ENCODE assay signal across 16 mouse cellular contexts in the genomic region with DNA sequence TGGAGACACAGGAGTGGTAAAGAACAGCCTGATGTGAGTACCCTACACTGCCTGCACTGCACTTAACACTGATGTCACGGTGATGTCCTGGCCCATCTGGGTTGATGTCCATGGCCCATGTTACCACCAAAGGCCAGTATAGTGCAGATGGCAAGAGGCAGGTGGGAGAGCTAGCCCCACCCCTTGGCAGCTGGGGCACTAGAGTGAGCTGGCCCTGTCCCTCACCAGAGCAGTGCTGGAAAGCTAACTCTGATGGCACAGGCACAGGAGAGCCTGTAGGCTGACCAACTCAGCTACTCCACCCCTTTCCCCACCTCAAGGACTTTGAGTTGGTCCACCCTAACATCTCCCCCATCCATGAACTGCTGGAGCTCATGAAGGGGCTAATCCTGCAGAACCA.
"Had no signal": no experiment of that assay in that cellular context is flagged by ENCODE, and none has a peak within 500 bp of the region (broad histone marks: within the 10 kb centered on the region; RNA-seq: fewer than 3 reads in every experiment).

No protein-coding gene starts in this region.

- H3K4me3 ChIP-seq: left cerebral cortex, adult 2 months; limb, embryonic 13.5 days; liver, embryonic 15.5 days; midbrain, embryonic 10.5 days; myocyte; neural tube, embryonic 15.5 days had no signal

- H3K27ac ChIP-seq: left cerebral cortex, adult 2 months; limb, embryonic 13.5 days; liver, embryonic 15.5 days; midbrain, embryonic 10.5 days; neural tube, embryonic 15.5 days; stomach, postnatal 0 days had no signal

- H3K9me3 ChIP-seq: limb, embryonic 13.5 days; liver, embryonic 15.5 days; midbrain, embryonic 10.5 days; neural tube, embryonic 15.5 days had no signal

- DNase-seq: kidney, postnatal 14 days; lung, adult 2 months; lung, postnatal 36 days; midbrain, embryonic 14.5 days; right cerebral cortex, adult 18-20 months; right cerebral cortex, postnatal 25 days; thymus, postnatal 4 days had no signal

- H3K36me3 ChIP-seq: limb, embryonic 13.5 days; liver, embryonic 15.5 days; midbrain, embryonic 10.5 days; neural tube, embryonic 15.5 days had no signal

- H3K27me3 ChIP-seq: neural tube, embryonic 15.5 days had no signal

- ATAC-seq: lung, postnatal 0 days had no signal

- H3K9ac ChIP-seq: limb, embryonic 13.5 days; liver, embryonic 15.5 days; neural tube, embryonic 15.5 days had no signal

- H3K4me2 ChIP-seq: limb, embryonic 13.5 days; liver, embryonic 11.5 days; liver, embryonic 15.5 days; neural tube, embryonic 15.5 days had no signal

- H3K4me1 ChIP-seq: limb, embryonic 13.5 days; liver, embryonic 15.5 days; midbrain, embryonic 10.5 days had no signal
